Mouse (Mus musculus) cerebellum, adult 9-10 months (tissue): ENCODE measurements at regions not wholly inside any gene's neighbourhood (a gene's known extent, or its start where the extent isn't known, plus 50 kb on each side); places are given as distances from the start of the nearest gene placed in this dataset.

ENCODE experiments used
- DNase-seq: peaks from one replicate; pipeline ENCODE4 v3.0.0; 2022

DNA sequence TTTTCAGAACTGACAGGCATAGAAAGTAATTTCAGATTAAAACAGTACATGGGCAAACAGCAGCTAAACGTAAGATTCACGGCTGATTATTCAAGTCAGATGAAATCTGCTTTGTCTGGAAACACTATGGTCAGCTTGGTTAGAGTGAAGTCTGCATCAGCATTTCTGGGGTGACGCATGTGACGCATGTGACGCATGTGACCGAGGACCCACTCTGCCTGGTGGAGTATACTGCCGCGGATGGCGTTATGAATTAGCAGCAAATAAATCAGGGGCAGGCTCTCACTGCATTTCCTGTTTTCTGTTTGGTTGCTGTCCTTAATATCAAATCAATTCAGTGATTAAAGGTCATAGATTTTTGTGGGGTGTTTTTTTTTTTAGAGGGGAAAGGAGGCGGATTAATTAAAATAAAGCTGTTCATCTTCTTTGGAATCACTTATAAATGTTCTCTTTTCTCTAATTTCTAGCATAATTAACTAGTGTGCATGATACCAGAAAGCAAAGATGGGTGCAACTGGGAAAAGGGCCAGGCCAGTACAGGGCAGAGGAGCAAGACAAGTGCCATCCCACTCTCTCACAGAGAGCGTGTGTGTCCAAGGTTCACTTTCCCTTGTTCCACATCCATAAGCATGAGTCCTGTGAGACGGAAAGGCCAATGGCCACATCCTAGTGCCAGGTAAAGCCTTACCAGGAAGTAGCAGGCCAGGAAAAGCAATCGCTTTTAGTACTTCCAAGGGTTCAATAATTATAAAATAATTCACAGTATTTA, 285.7 kb upstream of the Smim15 start:
- DNase-seq: no peak

DNA sequence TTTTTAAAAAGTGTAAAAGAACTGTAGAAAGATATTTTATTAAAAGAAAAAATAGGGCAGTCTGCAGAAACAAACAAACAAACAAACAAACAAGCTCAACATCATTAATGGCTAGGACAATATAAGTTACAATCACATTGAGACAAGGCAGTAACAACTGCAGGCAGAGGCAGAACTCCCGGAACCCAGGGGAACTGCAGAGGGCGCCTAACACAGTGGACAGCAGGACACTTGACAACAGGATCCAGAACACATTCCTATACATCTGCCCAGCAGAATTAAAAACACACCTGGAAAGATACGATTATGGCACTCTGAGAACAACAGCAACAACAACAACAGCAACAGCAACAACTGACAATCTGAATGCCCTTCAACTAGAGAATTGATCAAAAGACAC, 291.5 kb upstream of the Smim15 start:
- DNase-seq: no peak

GRCm38 (mm10) chr13:107743464-107744218, 300.6 kb upstream of the Smim15 start:
- no peak for DNase-seq

DNA sequence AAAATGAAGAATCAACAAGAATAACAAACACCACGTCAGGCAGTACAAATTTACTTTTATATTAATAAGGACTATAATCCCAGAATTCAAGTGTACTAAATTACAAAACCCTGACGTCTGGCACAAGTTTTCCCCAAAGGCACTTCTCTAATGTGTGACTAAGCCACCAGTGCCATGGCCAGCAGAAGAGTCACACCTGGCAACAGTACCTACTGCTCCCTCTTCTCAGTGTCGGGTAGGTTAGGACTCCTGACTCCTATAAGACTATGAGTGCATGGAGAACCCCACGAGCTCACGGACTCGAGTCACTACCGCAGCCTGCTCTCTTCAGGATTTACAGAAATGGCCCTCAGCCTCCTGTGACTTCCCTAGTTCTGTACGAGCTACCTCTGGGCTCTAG, 307.7 kb upstream of the Smim15 start:
- DNase-seq: no peak

DNA sequence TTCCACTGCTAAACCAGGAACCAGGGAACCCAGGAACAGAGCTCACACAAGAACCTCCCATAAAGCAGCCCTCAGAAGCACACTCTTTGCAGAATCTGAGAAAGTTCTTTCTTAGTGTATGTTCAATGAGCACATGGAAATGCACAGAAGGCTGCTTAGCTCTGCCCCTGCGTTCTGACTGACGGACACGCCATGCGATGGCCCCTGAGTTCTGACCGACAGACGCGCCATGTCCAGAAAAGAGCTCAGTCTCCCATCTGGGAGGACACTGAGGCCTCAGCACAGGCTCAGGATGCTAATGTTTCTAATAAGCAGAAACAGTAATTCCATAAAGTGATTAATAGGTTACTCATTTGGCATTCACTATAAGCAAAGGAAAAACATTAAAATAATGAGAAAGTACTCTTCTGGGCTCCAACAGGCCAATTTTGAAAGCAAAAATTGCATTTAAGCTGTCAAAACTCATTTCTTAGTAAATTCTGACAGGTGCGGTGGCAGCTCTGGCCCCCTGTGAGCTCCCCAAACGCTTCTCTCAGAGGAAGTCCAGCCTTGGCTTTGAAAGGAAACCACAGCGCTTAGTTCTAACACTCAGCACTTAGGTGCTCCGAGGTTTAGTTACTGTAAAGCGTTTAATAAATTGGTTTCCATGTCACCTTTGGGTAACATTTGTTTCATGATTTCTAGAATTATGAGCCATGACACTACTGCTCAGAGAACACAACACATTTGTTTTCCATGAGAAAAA, 309.9 kb upstream of the Smim15 start:
- DNase-seq: no peak

GRCm38 (mm10) chr13:107730976-107731375, 313.3 kb upstream of the Smim15 start:
- no peak for DNase-seq

GRCm38 (mm10) chr13:107726491-107726890, 317.8 kb upstream of the Smim15 start:
- no peak for DNase-seq

GRCm38 (mm10) chr13:107721901-107722300, 322.3 kb upstream of the Smim15 start:
- DNase-seq: no peak

DNA sequence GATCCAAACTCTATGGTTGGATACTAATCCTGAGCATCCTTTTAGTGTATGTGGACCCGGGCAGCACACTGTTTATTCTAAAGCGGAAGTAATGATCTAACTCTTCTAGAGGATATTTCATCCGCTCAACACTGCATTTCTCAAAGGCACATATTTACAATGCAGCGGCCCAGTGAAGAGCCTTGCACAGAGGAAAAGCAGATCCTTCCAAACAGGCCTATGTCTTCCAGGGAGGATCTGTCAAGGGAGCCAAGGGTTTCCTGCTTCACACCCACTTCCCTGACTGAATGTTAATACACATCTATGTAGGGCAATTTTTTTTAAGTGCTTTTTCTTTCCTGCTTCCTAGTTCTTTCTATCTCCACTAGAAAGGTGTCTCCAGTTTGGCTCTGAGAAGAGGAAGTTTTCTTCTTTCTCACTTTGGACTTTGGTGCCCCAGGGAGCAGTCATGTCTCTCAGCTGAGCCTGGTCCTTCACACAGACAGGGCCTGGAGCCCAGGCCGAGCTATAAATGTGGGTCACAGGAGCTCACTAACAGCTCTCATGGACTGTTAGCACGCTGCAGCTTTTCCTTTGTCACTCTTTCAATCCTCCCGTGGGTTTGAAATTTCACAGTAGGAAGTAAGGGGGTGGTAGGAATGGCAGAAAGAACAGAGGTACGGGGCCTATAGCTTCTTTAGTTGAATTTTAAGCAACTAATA, 323.2 kb upstream of the Smim15 start:
- DNase-seq: no peak

DNA sequence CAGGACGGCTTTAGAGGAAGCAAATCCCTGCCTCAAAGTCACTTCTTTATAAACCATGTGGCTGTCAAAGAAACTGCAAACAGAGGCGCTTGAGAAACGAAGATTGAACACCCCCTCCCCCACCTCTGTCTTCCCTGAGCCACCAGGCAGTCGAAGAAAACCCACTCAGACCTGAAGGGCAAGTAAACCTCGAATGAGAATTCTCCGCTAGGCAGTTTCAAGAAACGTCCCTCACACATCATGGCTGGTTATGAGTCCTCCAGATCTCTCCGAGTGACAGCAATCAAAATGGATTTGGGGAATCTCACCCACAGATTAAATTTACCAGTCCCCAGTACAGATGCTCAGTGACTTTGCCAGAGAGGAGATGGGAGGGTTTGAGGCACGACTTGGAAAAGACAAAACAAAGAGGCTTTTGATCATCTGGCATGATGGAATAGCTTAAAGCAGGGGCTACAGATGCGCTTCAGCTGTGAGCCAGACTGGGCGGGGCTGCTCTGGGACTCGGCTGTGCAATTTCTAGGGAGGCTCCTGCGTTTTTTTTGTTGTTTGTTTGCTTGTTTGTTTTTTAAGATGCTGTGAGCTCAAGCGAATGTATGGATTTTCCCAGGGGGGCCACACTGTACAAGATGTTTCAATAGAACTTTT, 325.1 kb upstream of the Smim15 start:
- no peak for DNase-seq

DNA sequence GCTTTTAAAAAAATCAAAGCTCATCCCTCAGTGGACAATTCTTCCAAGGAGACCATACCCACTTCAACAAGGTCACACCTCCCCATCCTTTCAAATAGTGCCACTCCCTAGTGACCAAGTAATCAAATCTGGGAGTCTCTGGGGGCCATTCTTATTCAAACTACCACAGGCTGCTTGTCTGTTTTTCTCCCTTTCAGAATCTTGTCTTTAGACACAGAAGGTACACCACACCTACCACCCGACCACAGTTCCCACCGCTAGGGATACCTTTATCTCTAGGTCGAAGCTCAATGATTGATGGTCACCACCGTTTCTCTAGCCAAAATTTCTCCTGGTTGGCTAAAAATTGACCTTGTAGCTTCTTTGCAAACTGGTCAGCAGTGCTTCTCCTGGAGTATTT, 328.6 kb upstream of the Smim15 start:
- no peak for DNase-seq

DNA sequence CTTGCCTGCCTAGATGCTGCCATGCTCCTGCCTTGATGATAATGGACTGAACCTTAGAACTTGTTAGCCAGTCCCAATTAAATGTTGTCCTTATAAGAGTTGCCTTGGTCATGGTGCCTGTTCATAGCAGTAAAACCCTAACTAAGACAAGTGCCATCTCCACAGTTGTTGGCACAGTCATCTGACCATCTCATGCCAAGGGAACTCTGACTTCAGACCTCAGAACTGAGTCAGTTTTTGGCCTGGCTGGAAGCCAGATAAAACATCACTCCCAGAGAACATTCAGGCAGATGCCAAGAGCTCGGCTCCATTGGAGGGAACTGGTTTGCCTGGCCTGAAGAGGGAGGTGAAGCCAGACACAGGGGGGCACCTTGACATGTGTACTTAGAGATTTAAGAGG, 330.2 kb upstream of the Smim15 start:
- DNase-seq: no peak

- no peak for DNase-seq
Measured at GRCm38 (mm10) chr13:107711341-107711994, 332.8 kb upstream of the Smim15 start.

DNA sequence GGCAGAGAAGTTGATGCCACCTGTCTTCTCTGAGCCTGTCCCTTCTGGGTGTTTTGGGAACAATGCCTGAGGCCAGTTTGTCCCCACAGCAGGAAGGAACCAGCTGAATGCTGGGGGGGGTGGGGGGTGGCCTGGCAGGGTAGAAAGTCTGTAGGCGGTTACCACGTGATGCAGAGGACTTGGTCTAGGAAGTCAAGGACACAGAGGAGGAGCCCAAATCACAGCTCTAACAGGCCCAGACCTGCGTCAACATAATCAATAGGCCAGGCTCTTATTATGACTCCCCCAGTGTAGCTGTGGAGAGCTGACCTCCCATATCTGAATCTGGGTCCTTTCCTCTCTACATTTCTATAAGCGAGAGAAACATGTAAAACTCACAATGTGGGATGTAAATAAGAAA, 333.9 kb upstream of the Smim15 start:
- DNase-seq: no peak

GRCm38 (mm10) chr13:107709828-107710227, 334.4 kb upstream of the Smim15 start:
- no peak for DNase-seq

GRCm38 (mm10) chr13:107703736-107704135, 340.5 kb upstream of the Smim15 start:
- no peak for DNase-seq

DNA sequence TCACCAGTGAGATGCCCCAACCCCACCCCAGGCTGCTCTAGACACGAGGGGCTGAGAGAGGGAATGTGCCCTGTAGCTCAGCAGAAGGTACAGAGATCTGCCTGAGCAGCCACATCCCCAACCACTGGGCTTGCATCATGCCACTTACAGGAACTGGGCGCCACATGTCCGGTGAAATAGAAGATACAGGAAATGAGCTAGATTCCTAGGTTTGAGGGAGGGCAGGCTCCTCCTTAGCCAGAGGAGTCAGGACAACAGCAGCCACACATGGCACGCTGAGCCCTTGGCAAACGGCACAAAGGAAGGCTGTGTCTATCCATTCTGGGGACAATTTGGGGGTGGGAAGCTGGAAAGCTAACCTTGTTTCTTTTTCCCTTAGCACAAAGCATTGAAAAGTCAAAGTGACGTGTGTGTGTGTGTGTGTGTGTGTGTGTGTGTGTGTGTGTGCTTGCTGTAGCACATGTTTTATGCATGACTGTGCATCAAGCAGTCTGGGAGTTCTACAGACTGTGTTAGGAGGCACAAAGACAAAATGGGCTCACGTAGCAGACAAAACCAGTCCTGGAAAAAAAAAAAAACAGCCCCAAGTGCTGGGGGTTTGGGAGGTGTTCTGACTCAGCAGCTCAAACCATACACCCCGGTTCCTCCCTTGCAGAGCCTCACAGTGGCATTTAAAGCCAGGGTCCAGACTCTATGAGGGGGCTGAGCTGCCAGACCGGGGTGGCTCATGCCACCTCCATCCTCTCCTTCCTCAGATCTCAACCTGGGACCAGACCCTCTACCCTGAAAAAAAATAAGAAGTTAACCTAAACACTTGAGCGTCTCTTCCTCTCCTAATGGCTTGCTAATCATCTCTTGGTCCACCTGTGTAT, 343.7 kb upstream of the Smim15 start:
- no peak for DNase-seq

DNA sequence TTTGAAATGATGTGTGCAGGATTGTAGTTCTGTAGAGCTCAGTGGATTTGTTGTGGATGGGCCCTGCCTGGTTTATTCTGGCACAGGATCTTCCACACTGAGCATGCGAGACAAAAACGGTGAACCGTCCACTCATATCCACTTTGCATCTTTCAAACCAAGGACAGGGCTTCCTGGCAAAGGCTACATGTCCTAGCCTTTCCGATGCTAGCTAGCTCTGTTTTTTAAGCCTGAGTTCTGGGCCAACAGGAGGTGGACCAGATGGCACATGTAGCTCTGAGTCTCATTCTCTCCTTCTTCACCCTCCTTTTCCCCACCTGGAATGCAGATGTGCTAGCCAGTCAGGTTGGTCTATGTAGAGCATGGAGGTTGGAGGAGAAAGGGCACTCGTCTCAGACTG, 345.0 kb upstream of the Smim15 start:
- no peak for DNase-seq

DNA sequence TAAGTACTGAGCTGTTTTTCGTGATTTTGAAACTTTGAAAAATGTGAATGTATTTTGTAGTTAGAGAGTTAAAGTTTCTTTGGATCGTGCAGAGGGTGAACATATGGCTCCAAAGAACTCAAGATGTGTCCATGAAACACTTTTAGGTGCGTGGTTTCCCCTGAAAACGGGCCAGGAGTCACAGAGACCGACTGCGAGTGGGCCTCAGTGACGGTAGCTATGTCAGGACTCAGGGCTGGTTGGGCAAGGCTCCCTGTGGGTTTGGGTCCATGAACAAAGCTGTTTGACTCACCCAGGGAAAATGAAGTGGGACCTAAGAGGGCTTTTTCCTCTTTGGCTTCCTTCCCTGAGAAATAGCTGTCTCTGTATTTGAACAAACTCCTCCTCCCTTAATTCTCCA, 345.9 kb upstream of the Smim15 start:
- no peak for DNase-seq

DNA sequence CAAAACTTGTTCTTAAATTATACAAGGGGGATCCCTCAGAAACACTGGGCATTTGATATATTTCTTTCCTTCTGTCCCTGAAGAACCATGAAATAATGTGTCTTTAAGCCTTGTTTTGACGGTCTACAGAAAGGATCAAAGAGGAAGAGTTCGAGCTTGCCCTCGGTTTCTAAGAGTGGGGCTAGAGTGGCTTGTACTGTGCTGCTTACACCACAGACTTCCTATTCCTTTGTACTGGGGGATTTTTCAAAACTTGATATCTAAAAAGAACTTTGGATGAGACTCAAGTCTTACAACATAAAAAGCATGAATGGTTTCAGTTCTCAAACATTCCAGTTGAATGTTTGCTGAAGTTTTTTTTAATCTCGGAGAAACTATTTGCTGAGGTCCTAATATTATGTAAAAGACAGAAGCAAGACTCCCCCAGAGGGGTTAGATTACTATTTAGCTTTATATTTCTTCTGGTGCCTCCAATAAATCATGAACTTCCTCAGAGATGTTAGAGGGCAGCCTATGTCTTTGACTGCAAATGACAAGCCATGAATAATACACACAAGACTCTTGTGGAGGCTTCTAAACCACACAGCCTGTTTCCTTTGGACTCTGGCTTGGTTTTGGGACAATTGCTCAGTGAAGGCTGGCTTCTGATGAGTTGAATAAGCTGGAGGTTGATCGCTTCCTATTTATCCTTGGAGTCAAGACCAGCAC, 352.0 kb upstream of the Smim15 start:
- DNase-seq: no peak
